Mouse (Mus musculus) MEL-GATA-1-ER (cell line): ENCODE results near the gene Tas2r134.

Source experiments
- DNase-seq: peaks from one replicate; pipeline ENCODE4 v3.0.0-alpha.2; 2012; ENCODE audit warnings: low read depth; ENCODE audit errors: extremely low read depth

The Tas2r134 gene

DNA sequence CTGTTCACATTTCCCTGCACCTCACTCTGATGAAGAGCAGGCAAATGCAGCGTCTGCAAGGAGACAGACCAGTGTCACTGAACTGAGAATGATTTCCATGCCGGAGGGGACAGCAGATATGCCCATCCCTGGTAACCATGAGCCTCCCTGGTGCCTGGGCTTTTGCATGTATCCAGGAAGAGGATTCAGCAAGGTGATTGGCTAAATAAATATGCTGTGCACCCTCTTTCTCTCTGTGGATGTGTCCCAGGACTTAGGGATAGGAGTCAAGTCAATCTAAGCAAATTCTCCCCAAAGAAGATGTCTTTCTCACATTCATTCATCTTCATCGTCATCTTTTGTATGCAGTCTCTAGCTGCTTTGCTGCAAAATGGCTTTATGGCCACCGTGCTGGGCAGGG is at the start of gene Tas2r134:
Tas2r134 (plus strand) TSS at position 301 of the 400 bp plus-strand sequence.
- DNase-seq, result no peak

DNA sequence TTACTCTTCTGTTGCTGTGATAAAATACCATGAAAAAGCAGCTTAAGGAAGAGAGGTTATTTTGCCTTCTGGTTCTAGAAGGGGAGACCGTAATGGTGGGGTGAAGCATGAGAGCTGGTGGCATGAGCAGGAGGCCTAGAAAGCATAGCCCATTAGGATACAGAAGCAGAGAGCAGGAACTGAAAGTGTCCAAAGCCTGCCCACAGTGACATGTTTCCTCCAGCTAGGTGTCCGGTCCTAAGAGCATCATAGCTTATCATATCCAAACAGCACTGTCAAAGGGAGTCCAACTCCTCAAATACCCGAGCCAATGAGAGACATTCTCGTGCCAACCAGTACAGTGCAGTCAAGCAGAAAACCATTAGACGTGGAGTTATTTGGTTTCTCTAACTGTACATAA is 47.5 kb upstream of the Tas2r134 start:
- DNase-seq, result no peak

DNA sequence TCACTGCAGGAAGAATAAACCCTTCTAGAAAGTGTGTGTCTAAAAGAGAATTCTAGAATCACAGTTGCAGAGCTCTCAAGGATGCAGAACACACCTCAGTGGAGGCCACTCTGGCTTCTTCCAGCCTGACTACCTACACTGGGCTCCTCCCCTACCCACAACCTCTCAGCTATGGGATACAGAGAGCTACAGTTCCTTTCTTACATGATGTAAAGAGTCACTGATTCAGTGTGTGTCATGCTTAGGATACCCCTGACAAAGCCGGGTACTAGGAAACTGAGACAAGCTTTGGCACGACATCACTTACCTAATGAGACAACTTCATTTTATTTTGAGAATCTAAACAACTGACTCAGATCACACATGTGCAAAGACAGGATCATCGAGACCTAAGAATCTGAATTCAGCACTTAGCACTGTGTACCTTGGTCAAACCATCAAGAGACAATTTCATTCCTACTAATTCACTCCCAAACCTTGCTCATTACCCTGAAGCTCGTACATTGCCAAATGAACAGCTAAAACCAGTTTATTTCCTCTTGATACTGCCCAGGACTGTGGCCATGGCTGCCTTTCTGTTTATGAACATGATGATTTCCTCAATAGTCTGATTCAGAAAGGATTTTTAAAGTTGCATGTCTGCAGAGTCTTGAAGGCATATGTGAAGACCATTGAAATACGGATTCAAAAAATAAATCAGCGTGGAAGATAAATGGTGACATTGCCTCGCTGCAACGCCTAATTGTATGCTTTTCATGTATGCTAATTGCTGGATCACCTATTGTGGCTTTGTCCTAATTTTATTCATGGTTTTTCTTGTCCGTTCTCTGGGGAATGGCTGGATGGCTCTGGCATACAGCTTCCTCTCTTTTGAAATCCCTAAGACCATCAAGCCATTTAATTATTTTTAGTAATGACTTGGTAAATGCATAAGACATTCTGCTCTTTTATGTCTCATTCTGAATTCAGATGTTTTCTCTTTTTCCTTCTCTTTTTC is 43.0 kb upstream of the Tas2r134 start:
- no peak for DNase-seq

DNA sequence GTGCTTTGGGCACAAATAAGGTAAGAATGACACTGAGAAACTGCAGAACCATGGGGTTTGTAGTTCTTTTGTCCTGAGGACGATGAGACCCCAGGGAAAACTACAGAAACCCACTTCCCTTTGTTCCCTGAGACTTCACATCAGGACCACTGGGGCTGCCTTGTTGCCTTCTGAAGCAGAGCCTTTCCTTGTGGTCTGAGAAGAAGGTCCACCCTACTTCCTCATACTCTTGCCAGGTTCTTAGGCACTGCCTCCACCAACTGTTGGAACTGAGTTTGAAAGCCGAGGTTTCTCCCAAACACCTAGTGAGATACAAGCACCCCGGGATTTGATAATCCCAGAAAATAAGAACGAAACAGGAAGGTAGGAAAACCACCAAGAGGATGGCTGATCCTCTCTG is 39.0 kb upstream of the Tas2r134 start:
- DNase-seq, result no peak

DNA sequence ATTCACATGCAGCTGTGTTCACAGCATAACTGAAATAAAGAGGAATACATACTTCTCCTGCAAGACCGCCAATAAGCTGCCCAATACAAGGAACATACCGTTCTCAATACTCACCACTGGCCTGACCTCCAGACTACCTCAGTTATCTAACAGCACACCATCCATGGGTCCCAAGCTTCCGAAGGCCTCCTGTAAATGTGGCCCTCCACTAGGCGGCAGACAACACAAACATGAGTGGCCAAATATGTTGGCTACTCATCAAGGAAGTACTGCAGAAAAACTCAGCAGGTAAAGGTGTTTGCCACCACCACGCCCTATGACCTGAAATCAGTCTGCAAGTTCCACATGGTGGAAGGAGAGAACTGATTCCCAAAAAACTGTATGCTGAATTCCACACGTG is 38.4 kb upstream of the Tas2r134 start:
- no peak for DNase-seq

DNA sequence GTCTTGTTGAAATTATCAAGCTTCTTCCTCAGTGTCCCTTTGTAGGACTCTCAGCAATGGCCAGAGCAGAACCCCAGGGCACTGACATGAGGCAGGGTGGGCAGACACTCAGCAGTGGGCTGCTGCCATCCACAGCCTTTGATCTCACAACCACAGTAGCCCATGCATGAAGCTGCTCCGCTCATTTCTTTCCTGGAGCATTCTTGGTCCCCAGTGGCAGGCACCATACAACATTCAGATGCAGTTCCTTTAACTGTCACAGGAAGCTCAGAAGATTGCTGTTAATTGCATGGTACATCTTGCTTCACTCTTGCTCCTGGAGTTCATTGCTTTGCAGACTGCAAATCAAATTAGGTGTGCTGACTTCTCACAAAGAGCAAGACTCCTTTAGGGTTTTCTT is 37.7 kb upstream of the Tas2r134 start:
- no peak for DNase-seq

DNA sequence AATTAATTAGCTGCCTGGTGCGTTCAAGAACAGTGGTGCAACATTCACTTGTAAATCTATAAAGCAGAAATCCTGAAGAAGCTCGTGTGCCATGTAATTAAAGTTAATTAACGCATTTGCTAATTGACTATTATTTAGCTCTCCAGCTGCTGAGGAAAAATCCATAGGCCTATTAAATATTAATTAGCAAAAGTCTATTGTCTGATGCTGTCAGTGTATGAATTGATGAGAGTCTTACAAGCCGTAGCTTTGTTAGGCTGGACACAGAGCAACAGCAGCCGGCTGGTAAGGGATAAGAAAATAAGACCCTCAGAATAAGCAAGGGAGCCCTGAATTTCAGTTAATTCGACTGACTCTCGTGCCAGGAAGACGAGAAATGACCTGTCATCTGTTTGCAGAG is 37.0 kb upstream of the Tas2r134 start:
- no peak for DNase-seq

DNA sequence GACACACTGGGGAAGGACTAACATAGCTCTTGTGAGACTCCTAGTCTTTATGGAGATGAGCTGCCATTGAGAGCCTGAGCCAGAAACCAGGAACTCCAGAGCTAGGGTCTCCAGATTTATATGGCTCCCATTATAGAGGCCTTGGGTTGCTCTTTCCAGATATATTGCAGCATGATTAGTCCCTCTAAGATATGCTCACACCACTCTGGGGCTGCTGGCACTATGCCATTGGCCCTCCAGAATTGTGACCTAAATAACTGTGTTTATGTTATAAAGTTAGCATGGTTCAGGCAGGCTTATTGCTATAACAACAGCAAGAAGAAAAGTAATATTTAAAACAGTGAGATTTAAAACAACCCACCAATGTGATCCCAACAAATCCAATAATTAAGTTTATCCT is 35.2 kb upstream of the Tas2r134 start:
- no peak for DNase-seq

DNA sequence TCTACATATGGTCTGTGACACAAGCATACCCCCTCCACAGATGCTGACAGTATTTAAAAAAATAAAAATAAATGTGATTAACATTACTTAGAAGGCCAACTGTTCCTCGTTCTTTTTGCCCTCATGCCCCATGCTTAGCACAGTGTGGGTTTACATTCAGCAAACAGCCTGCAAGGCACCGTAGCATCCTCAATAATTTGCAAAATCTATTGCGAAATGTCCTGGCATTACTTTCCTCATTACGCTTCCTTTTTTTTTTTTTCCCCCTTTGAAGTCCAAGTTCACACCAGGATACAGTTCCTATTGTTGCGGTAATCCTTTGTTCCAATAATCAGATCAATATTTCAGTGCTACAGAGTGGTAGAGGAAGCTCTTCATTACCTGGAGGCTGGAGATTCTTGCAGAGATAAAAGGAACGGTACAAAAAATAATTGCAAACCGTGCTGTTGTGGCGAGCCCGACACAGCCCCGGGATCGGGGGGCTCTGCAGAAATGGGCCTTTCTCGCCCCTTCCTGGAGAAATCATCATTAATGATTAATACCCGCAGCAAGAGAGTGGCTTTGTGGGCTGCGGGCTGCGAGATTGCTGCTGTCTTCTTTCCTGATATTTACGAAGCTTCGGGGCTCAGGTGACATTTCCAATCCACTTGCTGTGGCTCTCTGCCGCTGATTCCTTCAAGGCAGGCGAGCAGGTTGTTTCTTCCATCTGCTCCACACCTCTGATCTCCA is 27.7 kb upstream of the Tas2r134 start:
- no peak for DNase-seq

DNA sequence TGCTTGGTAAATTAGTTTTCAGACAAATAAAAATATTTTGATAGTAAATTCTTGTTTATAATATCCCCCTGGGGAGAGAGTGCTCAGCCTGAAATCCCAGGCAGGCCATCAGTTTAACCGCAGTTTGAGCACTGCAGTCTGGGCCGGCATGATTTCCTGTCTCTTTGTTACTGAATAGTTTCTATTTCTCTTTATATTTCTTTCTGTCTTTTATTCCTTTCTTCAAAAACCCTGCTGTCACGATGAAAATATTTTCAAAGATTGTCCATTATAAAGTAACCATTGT is 27.2 kb upstream of the Tas2r134 start:
- no peak for DNase-seq

DNA sequence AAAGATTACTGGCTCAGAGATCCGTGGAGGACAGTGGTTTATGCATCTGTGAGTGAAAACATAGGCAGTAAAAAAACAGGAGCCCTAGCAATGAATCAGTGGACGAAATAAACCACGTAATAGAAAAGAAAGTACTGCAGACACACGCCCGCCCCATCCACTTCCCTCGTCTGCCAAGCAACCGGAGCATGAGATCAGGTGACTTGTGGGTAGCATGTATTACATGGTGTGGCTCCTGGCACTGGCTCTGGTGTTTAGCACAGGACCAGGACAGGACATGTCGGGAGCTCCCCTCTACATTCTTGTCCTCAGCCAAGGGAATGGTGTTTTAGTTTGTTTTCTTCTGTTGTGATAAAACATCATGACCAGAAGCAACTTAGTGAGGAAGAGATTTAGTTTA is 26.4 kb upstream of the Tas2r134 start:
- DNase-seq, result no peak

DNA sequence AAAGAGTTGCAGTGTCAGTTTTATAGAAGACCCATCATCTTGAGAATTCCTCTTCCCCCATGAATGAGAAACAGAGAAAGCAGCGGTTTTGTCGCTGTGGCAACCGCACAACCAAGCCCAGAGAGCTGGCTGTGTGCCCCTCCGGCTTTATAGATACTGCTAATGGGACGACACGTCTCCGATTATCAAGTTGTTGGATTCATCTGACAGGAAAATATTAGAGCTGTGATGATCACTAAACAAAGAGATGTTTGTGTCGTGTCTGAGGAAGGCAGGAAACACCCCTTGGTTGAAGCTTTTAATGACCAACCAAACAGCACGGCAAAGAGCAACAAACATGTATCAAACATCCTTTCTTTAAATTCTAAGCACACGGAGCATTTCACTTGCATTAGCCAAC is 17.0 kb upstream of the Tas2r134 start:
- no peak for DNase-seq

DNA sequence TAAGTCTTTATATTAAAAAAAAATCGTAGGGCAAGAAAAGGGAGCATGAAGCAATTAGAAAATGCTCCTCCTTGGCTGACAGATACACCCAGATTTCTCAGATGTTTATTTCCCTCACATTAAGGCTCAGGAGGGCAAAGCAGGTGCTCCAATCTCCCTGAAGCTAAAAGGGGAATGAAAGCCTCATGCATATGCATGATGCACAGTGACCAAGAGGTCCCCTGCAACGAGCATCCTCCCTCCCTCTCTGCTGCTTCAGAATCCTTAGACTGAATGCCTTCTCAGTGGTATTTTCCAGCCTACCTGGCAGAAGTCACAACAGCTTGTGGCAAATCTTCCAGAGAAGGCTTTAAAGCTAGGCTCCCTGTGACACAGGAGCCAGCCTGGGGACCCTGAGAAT is 16.4 kb upstream of the Tas2r134 start:
- no peak for DNase-seq

DNA sequence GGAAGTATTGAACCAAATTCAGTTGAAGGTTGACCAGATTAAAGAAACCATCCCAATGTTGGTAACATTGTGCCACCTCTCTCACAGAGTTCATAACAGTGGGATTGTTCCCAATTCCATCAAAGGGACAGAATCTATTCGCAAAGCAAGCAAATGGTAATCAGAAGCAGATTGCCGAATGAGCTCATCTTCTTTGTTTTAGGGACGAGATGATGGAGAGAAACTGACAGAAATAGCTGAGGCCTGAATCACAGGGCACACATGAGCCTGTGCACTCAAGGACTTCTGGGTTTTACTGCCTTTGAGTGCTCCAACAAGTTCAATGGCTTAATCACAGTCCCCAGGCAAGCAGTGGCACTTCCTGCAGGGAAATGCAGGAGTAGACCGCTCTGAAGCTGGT is 13.6 kb upstream of the Tas2r134 start:
- no peak for DNase-seq

DNA sequence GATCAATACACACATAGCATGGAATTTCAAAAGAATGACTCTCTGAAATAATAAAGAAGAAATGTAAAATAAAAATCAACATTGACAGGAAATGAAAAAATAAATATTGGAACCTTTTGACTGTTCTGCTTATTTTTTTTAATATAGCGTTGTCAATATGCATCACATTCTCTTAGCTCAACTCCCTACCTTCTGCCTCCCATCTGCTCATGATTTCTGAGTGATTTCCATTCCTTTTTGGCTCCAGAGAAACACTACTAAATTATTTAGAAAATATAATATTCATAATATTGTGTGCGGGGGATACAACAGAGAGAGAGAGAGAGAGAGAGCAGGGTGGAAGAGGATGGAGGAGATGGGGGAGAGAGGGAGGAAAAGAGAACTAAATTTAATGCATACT is 5.4 kb upstream of the Tas2r134 start:
- no peak for DNase-seq

DNA sequence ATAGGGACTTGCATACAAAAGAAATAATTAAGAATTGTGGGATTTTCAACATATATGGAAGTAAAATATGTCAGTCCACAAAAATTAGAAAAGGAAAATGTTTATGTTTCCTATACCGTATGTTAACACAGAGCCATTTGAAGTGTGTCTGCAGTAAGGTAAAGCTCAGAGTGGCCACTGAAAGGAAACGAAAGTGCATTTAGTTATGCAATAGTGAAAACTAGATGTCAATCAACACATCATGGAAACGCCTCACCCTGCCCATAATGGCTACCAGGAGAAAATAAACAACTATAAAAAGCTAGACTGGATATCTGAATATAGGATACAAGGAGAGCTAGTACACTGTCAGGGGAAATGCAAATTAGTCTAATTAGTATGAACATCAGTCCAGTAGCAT is 1.3 kb upstream of the Tas2r134 start:
- DNase-seq, result no peak

DNA sequence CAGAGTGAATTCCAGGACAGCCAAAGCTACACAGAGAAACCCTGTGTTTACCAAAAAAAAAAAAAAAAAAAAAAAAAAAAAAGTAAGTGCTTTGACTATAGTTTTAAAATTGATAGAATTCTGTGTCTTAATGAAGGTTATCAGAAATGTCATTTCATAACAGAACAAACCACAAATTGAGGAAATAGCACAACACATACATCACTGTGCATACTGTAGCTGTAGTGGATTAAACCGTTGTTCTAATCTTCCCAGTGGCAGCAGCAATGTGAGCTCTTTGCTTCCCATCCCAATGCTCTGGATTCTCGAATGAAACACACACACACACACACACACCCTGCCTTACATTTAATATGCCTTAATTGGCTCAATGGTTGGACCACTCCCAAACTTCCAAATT is 4.1 kb downstream of the Tas2r134 start:
- no peak for DNase-seq

DNA sequence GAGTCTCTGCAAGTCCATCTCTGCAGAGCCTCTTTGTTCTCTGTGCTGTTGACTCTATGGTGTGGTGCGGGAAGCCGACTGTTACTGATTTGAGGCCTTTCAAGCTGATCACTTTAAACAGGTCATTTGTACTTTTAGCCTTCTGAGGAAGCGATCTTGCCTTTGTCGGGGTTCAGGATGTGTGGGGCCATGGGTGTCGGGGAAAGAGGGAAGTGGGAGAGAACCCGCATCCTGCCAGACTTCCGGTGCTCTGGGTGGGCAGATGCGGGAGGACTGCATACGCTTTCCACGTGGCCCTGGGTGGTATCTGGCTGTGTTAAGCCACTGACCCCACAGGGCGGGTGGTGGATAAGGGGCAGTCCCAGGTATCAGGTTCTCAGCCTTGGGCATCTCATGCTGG is 10.4 kb downstream of the Tas2r134 start:
- DNase-seq, result no peak

DNA sequence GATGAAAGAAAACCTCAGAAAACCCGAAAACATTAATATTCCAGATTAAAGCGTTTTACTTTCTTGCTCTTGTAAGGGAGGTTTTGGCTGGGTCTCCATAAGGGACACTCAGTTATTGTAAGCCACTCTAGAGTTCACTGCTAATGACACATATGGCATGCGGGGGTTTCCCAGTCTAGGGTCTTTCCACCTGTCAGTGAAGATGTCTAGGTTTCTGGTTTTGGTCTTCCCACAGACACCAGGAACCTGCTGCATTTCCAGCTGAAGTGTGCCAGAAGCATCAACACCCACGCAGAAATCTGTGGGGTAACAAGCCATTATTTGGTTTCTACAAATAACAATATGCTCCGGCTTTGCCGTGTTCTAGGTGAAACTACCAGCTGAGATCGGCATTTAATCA is 14.3 kb downstream of the Tas2r134 start:
- no peak for DNase-seq

DNA sequence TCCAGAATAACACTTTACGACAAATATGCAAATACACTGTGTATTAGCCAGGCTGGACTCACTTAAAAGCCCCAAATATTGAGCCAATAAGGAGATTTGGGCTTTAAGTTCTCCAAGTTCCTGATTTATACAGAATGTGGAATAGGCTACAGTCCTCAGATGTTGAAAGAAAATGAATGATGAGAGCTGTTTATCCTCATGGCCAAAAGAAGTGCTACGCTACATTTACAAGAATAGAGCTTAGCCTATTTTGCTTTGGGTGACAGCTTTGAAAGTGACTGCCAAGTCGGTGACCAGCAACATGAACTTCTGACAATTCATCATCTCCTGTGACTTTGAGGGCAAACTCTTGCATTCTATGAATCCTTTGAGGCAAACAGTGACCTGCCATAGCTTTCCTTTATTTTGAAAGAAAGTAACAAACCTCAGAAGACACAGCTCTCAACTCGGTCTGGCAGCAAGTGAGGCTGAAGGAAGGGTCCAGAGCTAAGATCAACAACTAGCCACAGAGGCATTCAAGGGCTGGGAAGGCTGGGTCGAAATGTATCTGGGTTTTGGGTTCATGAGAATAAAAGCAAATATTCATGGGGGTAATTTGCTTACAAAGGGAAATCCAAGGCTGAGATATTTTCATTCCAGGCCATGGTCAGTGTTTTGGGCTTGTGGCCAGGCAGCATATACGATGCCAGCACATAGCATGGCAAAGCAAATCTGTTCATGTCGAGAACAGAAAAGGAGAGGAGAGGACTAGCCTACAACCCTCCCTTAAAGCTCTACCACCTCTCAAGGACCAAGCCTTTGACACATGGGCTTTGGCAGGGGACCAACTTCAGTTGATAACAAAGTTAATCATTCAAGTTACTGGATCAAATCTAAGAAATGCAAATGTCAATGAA is 16.2 kb downstream of the Tas2r134 start:
- no peak for DNase-seq

DNA sequence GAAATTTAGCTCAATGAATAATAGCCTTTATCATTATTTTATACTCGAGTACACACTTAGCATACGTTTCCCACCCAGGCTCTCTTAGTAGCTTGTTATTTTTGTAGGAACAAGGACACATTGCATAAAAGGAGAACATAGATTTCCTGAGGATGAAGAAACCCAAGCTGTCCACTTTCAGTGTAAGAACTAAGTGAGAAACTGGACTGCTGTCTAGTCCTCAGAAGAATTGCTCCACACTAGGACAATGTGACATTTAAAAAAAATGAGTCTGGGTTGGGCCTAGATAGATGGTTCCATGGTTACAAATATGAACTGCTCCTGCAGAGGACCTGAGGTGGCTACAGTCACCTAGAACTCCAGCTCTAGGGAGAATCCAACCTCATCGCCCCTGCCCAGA is 20.7 kb downstream of the Tas2r134 start:
- no peak for DNase-seq

DNA sequence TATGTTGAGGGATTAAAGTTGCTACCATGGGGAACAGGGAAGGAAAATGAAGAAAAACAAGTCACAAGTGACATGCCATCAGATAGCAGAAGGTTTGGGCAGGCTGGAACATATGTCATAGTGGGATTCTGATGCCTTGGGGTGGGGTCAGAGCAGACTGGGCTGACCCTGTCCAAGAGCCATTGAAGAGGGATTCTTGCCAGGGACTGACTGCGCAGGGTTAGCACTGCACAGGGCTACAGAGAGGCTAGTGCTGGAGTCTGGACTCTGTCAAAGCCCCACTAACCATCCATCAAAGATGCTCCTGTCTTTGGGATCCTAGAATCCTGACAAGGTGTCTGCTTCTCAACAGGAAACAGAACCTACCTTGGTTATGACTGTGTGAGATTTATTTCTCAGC is 22.6 kb downstream of the Tas2r134 start:
- no peak for DNase-seq
